Mouse (Mus musculus) small intestine, adult 2 months (tissue): ENCODE data around the gene Sema4d. TPM values are rescaled to one million over a fixed set of nuclear protein-coding genes. Genes with fewer than 3 reads are reported as not detected.

Experiments
- H3K27ac ChIP-seq: fragments of 200-500 bp; 2 replicates; pipeline ENCODE4 v1.5.1; 2012; ENCODE audit warnings: low read depth, low read length, control low read depth, inconsistent platforms; ENCODE audit not compliant: insufficient read depth
- H3K27me3 ChIP-seq: fragments of 200-500 bp; 2 replicates; pipeline ENCODE4 v1.6.1; 2012; ENCODE audit warnings: mild to moderate bottlenecking, moderate library complexity, low read length, inconsistent platforms; ENCODE audit not compliant: control insufficient read depth, insufficient read depth
- H3K36me3 ChIP-seq: fragments of 200-500 bp; 2 replicates; pipeline ENCODE4 v1.6.1; 2012; ENCODE audit warnings: mild to moderate bottlenecking, low read length, control low read depth, inconsistent platforms; ENCODE audit not compliant: control insufficient read depth, insufficient read depth
- H3K4me1 ChIP-seq: fragments of 200-500 bp; 2 replicates; pipeline ENCODE4 v1.6.1; 2012; ENCODE audit warnings: low read length, inconsistent platforms, mixed read lengths; ENCODE audit not compliant: control insufficient read depth, insufficient read depth, insufficient read length
- H3K4me3 ChIP-seq: fragments of 200-500 bp; 2 replicates; pipeline ENCODE4 v1.5.1; 2012; ENCODE audit warnings: low read depth, mild to moderate bottlenecking, control low read depth, inconsistent platforms, low read length, moderate library complexity
- CTCF ChIP-seq: fragments of 200-500 bp; IDR thresholded peaks from 2 replicates; pipeline ENCODE4 v1.5.1; 2012; ENCODE audit warnings: low read depth, mild to moderate bottlenecking, control low read depth, inconsistent platforms, low read length, moderate library complexity, mixed read lengths; ENCODE audit not compliant: insufficient replicate concordance, insufficient read length; ENCODE audit errors: extremely low read depth
- POLR2A ChIP-seq: fragments of 200-500 bp; IDR thresholded peaks from 2 replicates; pipeline ENCODE4 v1.6.1; 2012; ENCODE audit warnings: low read depth, mild to moderate bottlenecking, control low read depth, inconsistent platforms, low read length, moderate library complexity
- WGBS: fragments of 180-500 bp; shearing (Covaris S2); methylation state at CpG from one replicate; pipeline ENCODE4 v1.1.7; 2018; 5-methylcytosine and 5-hydroxymethylcytosine counted together
- polyA plus RNA-seq: library from polyadenylated mRNA; depleted of rRNA; stranded (reverse); fragments of >200 nt; gene quantifications from 2 replicates; pipeline ENCODE4 v1.2.3, GENCODE M21; 2012

Gene Sema4d
- polyA plus RNA-seq, 1 experiment, result 15.1 TPM

DNA sequence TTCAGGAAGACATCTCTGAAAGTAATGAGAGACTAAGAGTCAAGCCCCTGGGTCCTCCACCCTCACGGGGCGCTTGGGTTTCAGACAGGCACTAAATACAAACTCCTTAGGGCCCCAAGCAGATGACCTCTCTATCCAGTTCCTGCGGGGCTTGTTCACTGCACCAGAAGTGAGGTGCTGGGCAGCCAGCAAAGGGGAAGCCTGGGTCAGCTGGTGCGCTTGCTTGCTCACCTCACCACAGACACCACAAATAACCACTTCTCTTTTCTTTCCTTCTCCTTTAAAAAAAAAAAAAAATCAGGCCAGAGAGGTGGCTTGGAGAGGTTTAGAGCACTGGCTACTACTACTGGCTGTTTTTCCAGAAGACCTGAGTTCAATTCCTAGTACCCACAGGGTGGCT lies 59.0 kb downstream of the Sema4d start:
- Histone ChIP-seq H3K27me3 (no peaks in the 10 kb centered on the region), H3K4me3 (peak overlapping the region; percentile 18; the same call in 1 of the 2 replicates), H3K4me1 (peaks cover 18% of the 10 kb centered on the region), H3K36me3 (no peaks in the 10 kb centered on the region), H3K27ac (peak overlapping the region; percentile 48)
- TF ChIP-seq CTCF, result no peak
- no peak for TF ChIP-seq POLR2A
- WGBS, result 84% methylated on average over 4 of the region's 4 CpGs

DNA sequence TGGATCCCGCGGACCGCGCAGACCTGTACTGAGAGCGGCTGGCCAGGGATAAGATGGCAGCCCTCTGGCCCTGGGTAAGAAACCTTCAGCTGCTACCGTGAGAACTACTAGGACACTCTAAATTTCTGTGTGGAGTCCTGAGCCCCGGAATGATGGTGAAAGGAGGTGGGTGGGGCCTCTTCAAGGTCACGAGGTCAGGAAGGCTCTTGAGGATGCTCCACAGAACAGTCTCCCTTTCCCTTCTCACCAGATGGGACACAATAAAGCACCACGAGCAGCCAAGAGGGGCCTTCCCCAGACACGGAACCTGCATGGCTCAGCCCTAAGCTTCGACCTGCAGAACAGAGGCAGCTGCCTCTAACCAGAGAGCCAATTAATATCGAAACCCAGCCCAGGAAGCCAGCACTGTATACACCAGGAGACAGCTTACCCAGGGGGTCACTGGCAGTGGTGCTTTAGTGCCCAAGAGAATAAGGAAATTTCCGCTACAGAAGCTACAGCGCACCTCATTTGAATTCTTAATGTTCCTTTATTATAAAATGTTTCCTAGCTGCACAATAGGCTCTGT lies 61.4 kb downstream of the Sema4d start:
- Histone ChIP-seq H3K4me3 (no peak overlapping the region), H3K4me1 (peaks cover 12% of the 10 kb centered on the region), H3K27ac (no peak overlapping the region), H3K27me3 (no peaks in the 10 kb centered on the region), H3K36me3 (no peaks in the 10 kb centered on the region)
- WGBS, result 82% methylated on average over 14 of the region's 14 CpGs
- TF ChIP-seq CTCF, result no peak
- no peak for TF ChIP-seq POLR2A

GRCm38 (mm10) chr13:51731474-51731873 lies 62.1 kb downstream of the Sema4d start:
- H3K4me1 ChIP-seq, result peaks cover 10% of the 10 kb centered on the region
- 91% methylated on average over 7 of the region's 7 CpGs for WGBS
- H3K27ac ChIP-seq, result no peak overlapping the region
- TF ChIP-seq CTCF (no peak), POLR2A (no peak)
- no peaks in the 10 kb centered on the region for H3K27me3 ChIP-seq
- H3K36me3 ChIP-seq, result no peaks in the 10 kb centered on the region
- H3K4me3 ChIP-seq, result no peak overlapping the region

DNA sequence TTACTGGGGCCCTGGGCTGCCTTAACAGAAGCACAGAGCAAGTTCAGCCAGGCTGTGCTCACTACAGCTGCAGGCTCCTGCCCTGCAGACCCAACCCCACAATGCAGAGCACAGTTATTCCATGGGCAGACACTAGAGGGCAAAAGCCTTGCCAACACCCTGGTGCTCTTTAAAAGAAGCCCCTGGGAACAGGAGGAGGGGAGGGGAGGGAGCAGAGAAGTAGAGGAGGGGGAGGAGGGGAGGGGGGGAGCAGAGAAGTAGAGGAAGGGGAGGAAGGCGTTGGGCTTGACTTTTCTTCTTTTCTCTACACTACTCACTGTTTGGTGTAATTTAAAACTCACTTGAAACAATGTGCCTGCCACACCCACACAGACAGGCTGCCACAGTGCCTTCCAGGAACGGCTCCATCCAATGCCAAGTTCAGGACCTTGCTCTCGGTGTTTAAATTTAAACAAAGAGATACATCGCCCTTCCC lies 63.6 kb downstream of the Sema4d start:
- 42% methylated on average over 4 of the region's 4 CpGs for WGBS
- no peak for TF ChIP-seq POLR2A
- no peak for TF ChIP-seq CTCF
- Histone ChIP-seq H3K27me3 (no peaks in the 10 kb centered on the region), H3K27ac (no peak overlapping the region), H3K4me1 (peaks cover 4% of the 10 kb centered on the region), H3K4me3 (no peak overlapping the region), H3K36me3 (no peaks in the 10 kb centered on the region)

GRCm38 (mm10) chr13:51727364-51727763 lies 66.2 kb downstream of the Sema4d start:
- H3K36me3 ChIP-seq, result no peaks in the 10 kb centered on the region
- WGBS, result 82% methylated on average over 7 of the region's 7 CpGs
- peaks cover 4% of the 10 kb centered on the region; the same call in 1 of the 2 replicates for H3K4me1 ChIP-seq

GRCm38 (mm10) chr13:51725926-51726574 lies 67.5 kb downstream of the Sema4d start:
- Histone ChIP-seq H3K27ac (no peak overlapping the region), H3K36me3 (no peaks in the 10 kb centered on the region; the same call in 1 of the 2 replicates), H3K4me1 (0 out of 2 replicates have a peak, but pooled peaks cover 3% of the 10 kb centered on the region), H3K27me3 (no peaks in the 10 kb centered on the region), H3K4me3 (no peak overlapping the region)
- 57% methylated on average over 8 of the region's 8 CpGs for WGBS
- TF ChIP-seq CTCF, result no peak
- no peak for TF ChIP-seq POLR2A

More at GRCm38 (mm10) chr13:51727364-51727763, 66.2 kb downstream of the Sema4d start:
- Histone ChIP-seq H3K27me3 (no peaks in the 10 kb centered on the region), H3K4me3 (no peak overlapping the region), H3K27ac (no peak overlapping the region)
- TF ChIP-seq POLR2A, result no peak
- no peak for TF ChIP-seq CTCF

- no peak for TF ChIP-seq CTCF
- TF ChIP-seq POLR2A, result no peak
- WGBS, result 91% methylated on average over 7 of the region's 7 CpGs
- Histone ChIP-seq H3K27ac (no peak overlapping the region), H3K4me3 (no peak overlapping the region), H3K4me1 (0 out of 2 replicates have a peak, but pooled peaks cover 2% of the 10 kb centered on the region), H3K27me3 (no peaks in the 10 kb centered on the region), H3K36me3 (no peaks in the 10 kb centered on the region; the same call in 1 of the 2 replicates)
These were observed 68.1 kb downstream of the Sema4d start for GRCm38 (mm10) chr13:51725446-51725845.

- Histone ChIP-seq H3K4me1 (no peaks in the 10 kb centered on the region), H3K27me3 (no peaks in the 10 kb centered on the region), H3K27ac (no peak overlapping the region), H3K4me3 (no peak overlapping the region), H3K36me3 (peaks cover 2% of the 10 kb centered on the region; the same call in 1 of the 2 replicates)
- 84% methylated on average over 6 of the region's 6 CpGs for WGBS
- TF ChIP-seq POLR2A (no peak), CTCF (no peak)
These were observed 69.0 kb downstream of the Sema4d start for GRCm38 (mm10) chr13:51724566-51724965.
